Mouse (Mus musculus): ENCODE measurements around the gene Mavs. TPM values are rescaled to one million over a fixed set of nuclear protein-coding genes. Genes with fewer than 3 reads are reported as not detected.
A peak's percentile ranks its signal among the peaks of the same experiment; 100 is the strongest.

Mavs gene
- polyA plus RNA-seq, 1 experiment from 2014 or later, result 28.2 TPM

DNA sequence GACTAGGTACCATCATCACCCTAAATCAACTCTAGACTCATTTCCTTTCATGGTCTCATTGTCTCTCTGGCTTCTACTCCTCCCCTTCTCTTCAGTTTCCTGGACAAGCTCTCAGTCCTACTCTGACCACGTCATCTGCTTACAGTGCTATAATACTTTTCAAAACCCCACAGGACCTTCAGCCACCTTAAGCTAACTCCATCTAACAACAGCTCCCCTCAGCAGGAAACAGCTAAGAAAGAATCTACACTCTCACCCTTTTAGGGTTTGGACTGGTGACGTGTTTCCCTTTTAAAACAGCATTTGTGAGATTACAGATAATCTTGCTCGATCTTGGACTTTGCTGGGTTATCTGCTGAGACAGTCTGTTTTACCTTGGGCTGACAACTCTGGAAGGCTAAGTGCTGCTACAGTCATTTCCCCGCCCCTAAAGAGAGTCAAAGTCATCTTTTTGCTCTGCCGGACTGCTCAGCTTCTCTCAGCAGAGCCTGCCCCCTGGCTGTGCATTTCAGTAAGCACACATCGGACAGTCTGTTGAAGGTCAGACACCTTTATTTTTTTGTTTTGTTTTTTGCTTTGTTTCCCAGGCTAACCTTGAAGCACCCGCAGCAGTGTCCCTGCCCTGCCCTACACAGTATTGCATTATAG is 19.9 kb downstream of the Mavs start:
- Histone ChIP-seq H3K27me3 (ENCODE audit: control insufficient read depth, insufficient read depth, low read length) (no peaks in the 10 kb centered on the region), H3K9me3 (replicated peaks; ENCODE audit: control insufficient read depth, low read length) (no peaks in the 10 kb centered on the region), H3K27ac (ENCODE audit: low read length) (peak overlapping the region; percentile 74), H3K36me3 (ENCODE audit: control insufficient read depth, insufficient read depth) (no peaks in the 10 kb centered on the region), H3K4me3 (ENCODE audit: low read length) (no peak overlapping the region), H3K4me1 (ENCODE audit: control insufficient read depth, insufficient read depth, low read length) (peaks cover 10% of the 10 kb centered on the region), H3K9ac (ENCODE audit: low read length) (peak overlapping the region; percentile 33; the same call in 1 of the 2 replicates), H3K4me2 (ENCODE audit: low read depth, low read length) (peak overlapping the region; percentile 36)
- 6% methylated on average over 7 of the region's 7 CpGs for WGBS
- ATAC-seq (replicated peaks; ENCODE audit: extremely low read depth, insufficient read depth, low FRiP score), result peak; percentile 79

DNA sequence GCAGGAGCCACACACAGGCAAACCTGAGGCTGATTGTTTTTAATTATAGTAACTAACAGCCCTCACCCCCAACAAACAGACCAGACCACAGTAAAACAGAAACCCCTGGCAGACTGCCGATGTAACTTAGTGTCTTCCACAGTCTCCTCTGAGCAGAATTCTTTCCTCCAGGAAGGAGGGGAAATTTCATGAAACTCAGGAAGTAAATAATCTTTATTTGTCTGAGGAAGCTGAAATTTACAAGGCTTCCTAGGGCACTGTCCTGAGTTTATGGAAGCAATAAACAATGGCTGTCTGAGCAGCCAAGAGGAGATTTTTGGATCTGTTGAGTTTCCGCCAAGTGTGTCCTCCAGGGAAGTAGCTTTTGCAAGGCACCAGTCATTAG is 20.5 kb downstream of the Mavs start:
- no peaks in the 10 kb centered on the region for H3K9me3 ChIP-seq (replicated peaks; ENCODE audit: control insufficient read depth, low read length)
- peak overlapping the region; percentile 33; the same call in 1 of the 2 replicates for H3K9ac ChIP-seq (ENCODE audit: low read length)
- peak overlapping the region; percentile 36 for H3K4me2 ChIP-seq (ENCODE audit: low read depth, low read length)
- H3K27ac ChIP-seq (ENCODE audit: low read length), result peak overlapping the region; percentile 74
- H3K4me3 ChIP-seq (ENCODE audit: low read length), result no peak overlapping the region
- no peaks in the 10 kb centered on the region for H3K27me3 ChIP-seq (ENCODE audit: control insufficient read depth, insufficient read depth, low read length)
- ATAC-seq (replicated peaks; ENCODE audit: extremely low read depth, insufficient read depth, low FRiP score), result no peak; the same call in 1 of the 2 replicates
- peaks cover 10% of the 10 kb centered on the region for H3K4me1 ChIP-seq (ENCODE audit: control insufficient read depth, insufficient read depth, low read length)
- no peaks in the 10 kb centered on the region for H3K36me3 ChIP-seq (ENCODE audit: control insufficient read depth, insufficient read depth)
- WGBS, result 57% methylated on average over 2 of the region's 2 CpGs

DNA sequence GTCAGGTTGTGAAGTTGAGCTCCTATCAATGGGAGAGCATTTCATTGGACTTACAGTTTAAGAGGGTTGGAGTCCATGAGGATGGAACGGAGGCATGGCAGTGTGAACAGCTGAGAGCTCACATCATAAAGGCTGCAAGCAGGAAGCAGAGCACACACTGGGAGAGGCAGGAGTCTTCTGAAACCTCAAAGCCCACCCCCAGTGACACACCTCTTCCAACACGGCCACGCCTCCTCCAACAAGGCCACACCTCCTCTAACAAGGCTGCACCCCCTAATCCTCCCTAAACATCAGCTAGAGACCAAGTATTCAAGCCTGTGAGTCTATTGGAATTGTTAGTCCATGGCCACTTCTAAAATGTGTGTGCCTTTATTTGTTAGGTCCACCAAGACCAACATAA is 21.9 kb downstream of the Mavs start:
- 56% methylated on average over 3 of the region's 3 CpGs for WGBS
- H3K36me3 ChIP-seq (ENCODE audit: control insufficient read depth, insufficient read depth), result no peaks in the 10 kb centered on the region

DNA sequence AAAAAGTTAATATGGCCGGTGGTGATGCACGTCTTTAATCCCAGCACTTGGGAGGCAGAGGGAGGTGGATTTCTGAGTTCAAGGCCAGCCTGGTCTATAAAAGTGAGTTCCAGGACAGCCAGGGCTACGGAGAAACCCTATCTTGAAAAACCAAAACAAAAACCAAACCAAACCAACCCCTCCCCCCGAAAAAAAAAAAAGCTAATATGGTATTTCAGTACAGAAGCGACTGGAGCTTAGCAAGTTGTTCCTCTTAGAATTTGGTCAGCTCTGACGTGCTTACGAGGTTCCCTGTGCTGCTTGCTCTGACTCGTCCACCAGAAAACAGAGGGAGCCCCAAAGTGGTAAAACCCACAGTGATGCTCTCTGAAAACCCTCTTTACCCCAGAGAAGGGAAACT is 24.8 kb downstream of the Mavs start:
- no peak overlapping the region for H3K4me3 ChIP-seq (ENCODE audit: low read length)
- H3K27ac ChIP-seq (ENCODE audit: low read length), result no peak overlapping the region
- H3K27me3 ChIP-seq (ENCODE audit: control insufficient read depth, insufficient read depth, low read length), result no peaks in the 10 kb centered on the region
- H3K9me3 ChIP-seq (replicated peaks; ENCODE audit: control insufficient read depth, low read length), result no peaks in the 10 kb centered on the region
- H3K4me1 ChIP-seq (ENCODE audit: control insufficient read depth, insufficient read depth, low read length), result peaks cover 25% of the 10 kb centered on the region
- 84% methylated on average over 8 of the region's 8 CpGs for WGBS
- no peaks in the 10 kb centered on the region for H3K36me3 ChIP-seq (ENCODE audit: control insufficient read depth, insufficient read depth)
- H3K4me2 ChIP-seq (ENCODE audit: low read depth, low read length), result no peak overlapping the region
- H3K9ac ChIP-seq (ENCODE audit: low read length), result no peak overlapping the region
- no peak for ATAC-seq (replicated peaks; ENCODE audit: extremely low read depth, insufficient read depth, low FRiP score)

More for the DNA sequence above, 21.9 kb downstream of the Mavs start:
- H3K27ac ChIP-seq (ENCODE audit: low read length), result no peak overlapping the region
- H3K4me2 ChIP-seq (ENCODE audit: low read depth, low read length), result no peak overlapping the region
- H3K4me1 ChIP-seq (ENCODE audit: control insufficient read depth, insufficient read depth, low read length), result peaks cover 18% of the 10 kb centered on the region
- no peaks in the 10 kb centered on the region for H3K9me3 ChIP-seq (replicated peaks; ENCODE audit: control insufficient read depth, low read length)
- H3K27me3 ChIP-seq (ENCODE audit: control insufficient read depth, insufficient read depth, low read length), result no peaks in the 10 kb centered on the region
- no peak for ATAC-seq (replicated peaks; ENCODE audit: extremely low read depth, insufficient read depth, low FRiP score)
- H3K4me3 ChIP-seq (ENCODE audit: low read length), result no peak overlapping the region
- H3K9ac ChIP-seq (ENCODE audit: low read length), result no peak overlapping the region

DNA sequence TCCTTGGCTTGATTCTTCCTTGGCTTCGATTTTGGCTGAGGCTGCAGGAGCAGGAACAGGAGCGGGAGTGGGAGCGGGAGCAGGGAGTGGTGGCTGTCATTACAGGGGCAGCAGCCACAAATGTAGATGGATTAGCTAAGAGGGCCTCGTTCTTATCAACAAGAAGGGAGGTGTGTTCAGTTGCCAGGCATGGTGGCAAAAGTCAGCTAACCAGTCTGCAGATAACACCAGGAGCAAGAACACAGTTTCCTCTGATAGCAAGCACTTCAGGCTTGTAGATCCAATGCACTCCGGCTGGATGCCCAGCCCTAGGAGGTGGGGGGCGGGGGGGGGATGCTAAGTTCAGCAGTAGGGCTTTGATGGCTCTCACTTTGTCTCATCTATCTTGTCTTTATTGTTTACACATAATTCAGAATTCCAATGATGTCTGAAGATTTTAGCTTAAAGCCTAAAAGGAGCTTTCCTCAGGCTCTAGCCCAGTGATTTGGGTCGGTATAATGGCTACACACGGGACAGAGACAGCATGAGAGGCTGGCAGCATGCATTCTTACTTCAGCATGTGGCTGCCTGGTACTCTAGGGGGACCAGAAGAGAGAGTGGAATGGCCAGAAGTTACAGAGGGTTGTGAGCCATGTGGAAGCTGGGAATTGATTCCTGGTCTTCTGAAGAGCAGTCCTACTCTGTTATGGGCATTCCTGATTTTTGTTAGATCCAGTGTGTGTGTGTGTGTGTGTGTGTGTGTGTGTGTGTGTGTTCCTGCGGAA is 26.9 kb downstream of the Mavs start:
- no peak for ATAC-seq (replicated peaks; ENCODE audit: extremely low read depth, insufficient read depth, low FRiP score)
- Histone ChIP-seq H3K27ac (ENCODE audit: low read length) (peak overlapping the region; percentile 20), H3K9ac (ENCODE audit: low read length) (peak overlapping the region; percentile 36; the same call in 1 of the 2 replicates), H3K4me2 (ENCODE audit: low read depth, low read length) (peak overlapping the region; percentile 31; the same call in 1 of the 2 replicates), H3K4me1 (ENCODE audit: control insufficient read depth, insufficient read depth, low read length) (peaks cover 38% of the 10 kb centered on the region), H3K9me3 (replicated peaks; ENCODE audit: control insufficient read depth, low read length) (no peaks in the 10 kb centered on the region), H3K27me3 (ENCODE audit: control insufficient read depth, insufficient read depth, low read length) (no peaks in the 10 kb centered on the region), H3K4me3 (ENCODE audit: low read length) (no peak overlapping the region), H3K36me3 (ENCODE audit: control insufficient read depth, insufficient read depth) (0 out of 2 replicates have a peak, but pooled peaks cover 2% of the 10 kb centered on the region)
- WGBS, result 23% methylated on average over 9 of the region's 9 CpGs

DNA sequence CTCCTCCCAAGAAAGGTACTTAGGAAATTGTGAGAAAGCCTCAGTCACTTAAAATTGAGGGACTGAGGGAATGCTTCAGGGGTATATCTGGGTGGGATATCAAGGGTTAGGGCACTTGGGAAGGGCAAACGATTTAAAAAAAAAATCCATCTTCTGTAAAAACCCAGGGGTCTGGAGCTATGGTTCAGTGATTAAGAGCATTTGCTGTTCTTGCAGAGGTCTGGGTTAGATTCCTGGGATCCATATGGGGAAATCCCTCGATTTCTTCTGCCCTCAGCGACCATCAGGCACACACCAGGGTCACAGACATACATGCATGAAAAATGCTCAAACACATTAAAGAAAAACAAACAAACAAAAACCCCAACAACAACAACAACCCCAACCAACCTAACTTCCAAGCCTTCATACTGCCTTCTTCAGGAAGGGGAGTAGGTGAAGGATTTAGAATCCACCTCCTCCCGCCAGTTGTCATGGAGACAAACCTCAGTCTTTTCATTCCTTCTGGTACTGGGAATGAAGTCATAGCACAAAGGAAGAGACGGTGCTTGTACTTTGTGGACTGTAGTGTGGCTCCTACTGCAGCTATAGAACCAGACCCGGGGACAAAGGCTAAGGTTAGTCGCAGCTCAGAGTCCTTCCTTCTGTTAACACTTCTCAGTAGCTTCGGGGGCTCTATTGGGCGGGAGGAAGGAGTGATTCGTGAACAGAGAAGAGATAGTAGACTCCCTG is 27.8 kb downstream of the Mavs start:
- Histone ChIP-seq H3K9ac (ENCODE audit: low read length) (peak overlapping the region; percentile 84), H3K4me3 (ENCODE audit: low read length) (peak overlapping the region; percentile 89), H3K4me2 (ENCODE audit: low read depth, low read length) (peak overlapping the region; percentile 70), H3K4me1 (ENCODE audit: control insufficient read depth, insufficient read depth, low read length) (peaks cover 38% of the 10 kb centered on the region), H3K36me3 (ENCODE audit: control insufficient read depth, insufficient read depth) (0 out of 2 replicates have a peak, but pooled peaks cover 2% of the 10 kb centered on the region), H3K27me3 (ENCODE audit: control insufficient read depth, insufficient read depth, low read length) (no peaks in the 10 kb centered on the region), H3K27ac (ENCODE audit: low read length) (peak overlapping the region; percentile 90), H3K9me3 (replicated peaks; ENCODE audit: control insufficient read depth, low read length) (no peaks in the 10 kb centered on the region)
- 7% methylated on average over 10 of the region's 10 CpGs for WGBS
- peak; percentile 35 for ATAC-seq (replicated peaks; ENCODE audit: extremely low read depth, insufficient read depth, low FRiP score)

DNA sequence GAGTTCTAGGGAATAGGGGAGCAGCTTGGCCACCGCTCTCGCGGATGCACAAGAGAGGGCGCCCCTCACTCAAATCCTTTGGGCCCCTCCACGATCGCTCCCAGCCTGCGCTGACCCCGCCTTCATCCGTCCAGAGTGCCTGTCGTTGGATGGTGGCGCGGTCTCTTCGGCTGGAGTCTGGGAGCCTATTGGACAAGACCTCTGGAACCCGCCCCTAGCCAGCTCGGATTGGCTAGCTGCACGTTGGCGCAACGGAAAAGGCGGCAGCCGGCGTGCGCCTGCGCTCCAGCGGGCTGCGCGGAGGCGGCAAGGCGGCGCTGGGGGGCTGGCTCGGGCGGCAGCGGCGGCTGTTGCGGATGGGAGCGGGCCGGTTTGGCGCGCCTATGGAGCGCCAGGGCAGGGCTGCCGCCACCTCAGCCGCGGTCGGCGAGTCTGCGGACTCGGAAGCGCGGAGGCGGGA is 28.4 kb downstream of the Mavs start, which contains the start of gene Pank2:
Gene Pank2, plus strand, starts transcription at position 283 of the 460 bp plus-strand sequence.
- Histone ChIP-seq H3K9me3 (replicated peaks; ENCODE audit: control insufficient read depth, low read length) (no peaks in the 10 kb centered on the region), H3K27ac (ENCODE audit: low read length) (peak within 1 kb of the TSS; percentile 99), H3K36me3 (ENCODE audit: control insufficient read depth, insufficient read depth) (0 out of 2 replicates have a peak, but pooled peaks cover 2% of the 10 kb centered on the region), H3K4me1 (ENCODE audit: control insufficient read depth, insufficient read depth, low read length) (peaks cover 34% of the 10 kb centered on the region), H3K9ac (ENCODE audit: low read length) (peak within 1 kb of the TSS; percentile 96), H3K4me2 (ENCODE audit: low read depth, low read length) (peak within 1 kb of the TSS; percentile 95), H3K27me3 (ENCODE audit: control insufficient read depth, insufficient read depth, low read length) (no peaks in the 10 kb centered on the region), H3K4me3 (ENCODE audit: low read length) (peak within 1 kb of the TSS; percentile 89)
- WGBS, result under 1% methylated on average over 49 of the region's 49 CpGs
- ATAC-seq (replicated peaks; ENCODE audit: extremely low read depth, insufficient read depth, low FRiP score), result peak; percentile 98

DNA sequence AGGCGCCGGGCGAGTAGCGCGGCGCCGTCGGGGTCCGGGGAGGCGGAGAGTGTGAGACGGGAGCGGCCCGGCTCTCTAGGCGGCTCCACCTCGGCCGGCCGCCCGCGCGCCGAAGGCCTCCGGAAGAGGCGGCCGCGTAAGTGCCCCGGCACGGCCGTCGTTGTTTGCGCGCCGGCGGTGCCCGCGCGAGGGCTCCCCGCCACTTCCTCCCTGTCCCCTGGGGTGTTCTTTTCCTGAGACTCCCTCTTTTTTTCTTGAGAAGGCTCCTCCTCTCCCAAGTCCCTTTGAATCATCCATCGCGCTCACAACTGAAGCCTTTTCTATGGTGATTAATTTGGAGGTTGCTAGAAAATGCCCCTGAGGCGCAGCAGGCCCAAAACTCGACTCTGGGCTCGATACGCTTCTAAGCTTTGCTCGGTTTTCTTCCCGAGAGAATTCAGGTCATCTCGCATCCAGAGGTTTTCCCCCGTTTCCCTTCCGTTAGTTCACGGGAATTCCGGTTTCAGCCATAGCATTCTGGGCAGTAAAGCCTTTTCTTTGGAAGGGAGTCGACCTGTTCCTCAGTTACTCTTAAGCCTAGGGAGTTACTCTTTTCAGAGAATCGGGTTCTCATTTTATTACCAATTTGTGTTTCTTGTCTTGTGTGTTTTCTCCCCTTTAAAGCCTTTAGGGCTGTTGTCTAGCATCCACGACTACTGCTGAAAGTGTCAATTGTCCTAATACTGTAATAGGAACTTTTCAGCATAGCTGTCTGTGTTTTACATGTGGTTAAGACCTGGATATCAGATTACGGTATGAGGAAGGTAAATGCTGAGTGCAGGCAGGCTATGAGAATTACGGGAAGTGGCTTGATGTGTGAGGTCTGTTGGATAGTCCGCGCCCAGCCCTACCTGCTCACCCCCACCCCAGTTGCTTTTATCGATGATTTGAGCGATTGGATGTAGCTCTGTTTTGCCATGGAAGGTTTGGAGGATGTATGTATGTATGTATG is 29.1 kb downstream of the Mavs start:
- H3K4me1 ChIP-seq (ENCODE audit: control insufficient read depth, insufficient read depth, low read length), result peaks cover 34% of the 10 kb centered on the region
- H3K27me3 ChIP-seq (ENCODE audit: control insufficient read depth, insufficient read depth, low read length), result no peaks in the 10 kb centered on the region
- H3K27ac ChIP-seq (ENCODE audit: low read length), result peak overlapping the region; percentile 99
- peak overlapping the region; percentile 96 for H3K9ac ChIP-seq (ENCODE audit: low read length)
- peak overlapping the region; percentile 89 for H3K4me3 ChIP-seq (ENCODE audit: low read length)
- H3K36me3 ChIP-seq (ENCODE audit: control insufficient read depth, insufficient read depth), result 0 out of 2 replicates have a peak, but pooled peaks cover 2% of the 10 kb centered on the region
- WGBS, result under 1% methylated on average over 56 of the region's 59 CpGs
- peak; percentile 79 for ATAC-seq (replicated peaks; ENCODE audit: extremely low read depth, insufficient read depth, low FRiP score)
- no peaks in the 10 kb centered on the region for H3K9me3 ChIP-seq (replicated peaks; ENCODE audit: control insufficient read depth, low read length)
- H3K4me2 ChIP-seq (ENCODE audit: low read depth, low read length), result peak overlapping the region; percentile 95

Measured in heart, embryonic 16.5 days (tissue).